Mouse (Mus musculus): Measurements from ENCODE around the gene Nceh1.
A peak's percentile ranks its signal among the peaks of the same experiment; 100 is the strongest.

GRCm38 (mm10) chr3:27153701-27154209 lies 29.0 kb upstream of the Nceh1 start, which contains the start of gene Ect2:
- TF ChIP-seq POLR2A (IDR thresholded peaks at IDR 0.05; ENCODE audit: borderline replicate concordance, insufficient read depth, low read length) = peak; percentile 68; the same call in 1 of the 2 replicates
- no peak for TF ChIP-seq CTCF (IDR thresholded peaks at IDR 0.05; ENCODE audit: borderline replicate concordance, insufficient read depth, low read depth, low read length)

Measured in cerebellum, adult 2 months (tissue).